Mouse (Mus musculus) A20 (cell line): Measurements from ENCODE around the gene Snx6.
"Not testable (repeated sequence)": the region's sequence is repeated elsewhere in the genome, so short reads cannot be mapped to it uniquely, and the experiment has no call there.

Source experiments
- DNase-seq: peaks from one replicate; pipeline ENCODE4 v3.0.0-alpha.2; 2011; ENCODE audit warnings: low read depth, low spot score

Gene Snx6

DNA sequence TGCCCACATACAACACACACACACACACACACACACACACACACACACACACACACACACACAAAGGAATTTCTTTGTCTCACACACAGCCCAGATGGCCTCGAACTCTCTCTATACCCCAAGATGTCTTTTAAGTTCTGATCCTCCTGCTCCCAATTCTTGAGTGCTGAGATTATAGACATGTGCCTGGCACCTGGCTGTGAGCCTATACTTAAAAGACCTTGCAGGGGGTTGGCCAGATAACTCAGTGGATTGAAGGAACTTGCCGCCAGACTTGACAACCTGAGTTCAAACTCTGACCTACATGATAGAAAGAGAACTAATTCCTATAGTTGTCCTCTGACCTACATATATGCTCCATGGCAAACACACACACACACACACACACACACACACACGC, 8.0 kb upstream of the Snx6 start:
- no peak for DNase-seq

DNA sequence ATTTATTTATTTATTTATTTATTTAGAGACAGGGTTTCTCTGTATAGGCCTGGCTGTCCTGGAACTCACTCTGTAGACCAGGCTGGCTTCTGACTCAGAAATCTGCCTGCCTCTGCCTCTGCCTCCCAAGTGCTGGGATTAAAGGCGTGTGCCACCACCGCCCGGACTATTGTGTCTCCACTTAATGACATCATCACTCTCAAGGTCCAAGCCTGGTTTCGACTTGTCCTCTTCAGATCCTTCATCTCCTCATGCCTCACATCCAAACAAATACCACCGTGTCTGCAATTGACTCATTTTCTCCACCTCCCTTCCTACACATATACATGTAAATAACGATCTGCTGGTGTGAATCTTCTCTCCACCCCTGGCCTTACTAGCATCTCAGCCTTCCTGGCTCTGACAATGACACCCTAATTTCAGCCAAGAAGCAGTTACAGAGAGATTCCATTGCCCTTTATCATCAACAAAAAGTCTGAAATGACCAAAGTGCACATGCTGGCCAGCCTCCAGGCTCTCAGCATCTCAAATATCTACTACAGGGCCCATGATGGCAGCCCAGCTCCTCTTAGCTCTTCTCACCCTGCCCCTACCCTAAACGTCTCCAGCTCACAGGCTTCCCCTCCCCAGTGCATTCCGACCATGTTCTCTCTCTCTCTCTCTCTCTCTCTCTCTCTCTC, 1.2 kb upstream of the Snx6 start:
- DNase-seq = no peak

DNA sequence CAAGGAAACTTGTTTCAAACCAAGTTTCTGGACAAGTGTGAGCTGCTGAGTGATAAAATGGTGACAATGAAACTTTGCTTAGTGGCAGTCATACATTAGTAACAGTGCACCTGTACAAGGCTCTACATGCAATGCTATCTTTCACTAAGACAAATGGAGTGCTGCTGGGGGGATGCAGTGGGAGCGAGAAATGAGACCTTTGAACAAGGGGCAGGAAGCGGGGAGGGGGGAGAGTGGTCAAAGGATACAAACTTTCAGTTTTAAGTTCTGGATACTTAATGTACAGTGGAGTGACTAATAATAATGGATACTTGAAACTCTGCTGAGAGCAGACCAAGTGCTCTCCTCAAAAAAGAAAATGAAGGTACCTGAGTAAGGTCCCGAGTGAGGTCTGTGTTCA, 1.1 kb downstream of the Snx6 start:
- DNase-seq = peak; percentile 59

DNA sequence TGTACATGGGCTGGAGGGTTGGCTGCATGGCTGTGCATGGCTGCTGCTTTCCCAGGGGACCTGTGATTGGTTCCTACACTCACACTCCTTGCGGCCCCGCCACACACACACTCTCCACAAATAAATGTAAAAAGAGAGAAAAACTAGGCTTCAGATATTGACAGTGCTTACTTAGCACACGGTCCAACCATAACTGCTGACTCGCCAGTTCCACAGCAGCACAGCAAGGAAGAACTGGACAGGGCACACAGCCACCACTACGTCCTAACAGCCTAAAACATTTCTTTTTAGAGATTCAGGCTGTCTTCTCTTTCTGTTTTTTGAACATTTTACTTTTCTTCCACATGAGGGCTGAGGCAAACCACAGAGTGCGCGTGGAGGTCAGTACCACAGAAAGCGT, 4.0 kb downstream of the Snx6 start:
- no peak for DNase-seq

DNA sequence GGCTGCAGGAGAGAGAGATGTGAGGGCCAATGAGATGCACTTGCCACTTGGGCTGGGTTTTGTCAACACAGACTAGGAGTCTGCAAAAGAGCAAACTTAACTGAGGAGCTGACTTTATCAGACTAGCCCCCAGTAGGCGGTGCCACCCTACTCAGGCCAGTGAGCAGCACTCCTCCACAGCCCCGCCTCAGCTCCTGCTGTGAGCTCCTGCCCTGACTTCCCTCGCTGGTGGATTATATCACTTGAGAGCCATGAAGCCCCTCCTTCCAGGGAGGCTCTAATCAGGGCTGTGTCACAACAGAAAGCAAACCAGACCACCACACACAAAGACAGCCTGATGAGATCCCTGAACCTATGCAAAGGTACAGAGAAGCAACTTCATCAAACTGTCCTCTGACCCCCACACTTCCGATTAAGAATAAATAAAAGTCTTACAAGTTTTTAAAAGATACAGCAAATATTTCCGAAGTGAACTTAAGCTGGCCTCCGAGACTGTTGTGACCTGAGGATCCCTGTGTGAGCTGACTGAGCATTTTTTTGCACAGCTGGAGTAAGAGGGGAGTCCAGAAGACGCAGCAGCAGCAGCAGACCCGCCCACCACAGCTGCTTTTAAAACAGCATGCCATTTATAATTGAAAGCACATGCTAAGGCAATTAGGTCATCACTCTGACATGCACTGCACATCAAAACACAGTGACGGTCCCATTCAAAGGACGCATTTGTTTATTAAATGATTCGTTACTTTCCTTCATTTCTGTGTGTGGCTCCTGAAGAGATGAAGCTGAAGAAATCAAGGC, 6.0 kb downstream of the Snx6 start:
- DNase-seq = no peak

DNA sequence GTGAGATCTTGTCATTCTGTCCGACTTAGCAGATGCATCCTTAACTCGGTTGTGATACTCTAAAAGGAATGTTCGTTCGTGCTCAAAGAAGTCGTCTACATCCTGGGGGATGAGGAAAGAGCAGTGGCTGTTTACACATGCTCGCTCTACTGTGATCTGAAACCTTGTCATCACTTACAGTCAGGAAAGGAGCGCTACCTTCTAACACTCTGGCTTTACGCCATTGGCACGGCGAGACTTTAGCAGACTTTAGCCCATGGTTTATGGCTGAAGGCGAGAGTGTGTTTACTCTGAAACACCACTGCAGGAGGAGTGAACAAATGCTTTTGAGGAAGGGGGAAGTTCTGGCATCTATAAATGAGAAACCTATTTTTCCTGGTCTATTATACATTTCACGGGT, 31.9 kb downstream of the Snx6 start:
- DNase-seq = no peak

DNA sequence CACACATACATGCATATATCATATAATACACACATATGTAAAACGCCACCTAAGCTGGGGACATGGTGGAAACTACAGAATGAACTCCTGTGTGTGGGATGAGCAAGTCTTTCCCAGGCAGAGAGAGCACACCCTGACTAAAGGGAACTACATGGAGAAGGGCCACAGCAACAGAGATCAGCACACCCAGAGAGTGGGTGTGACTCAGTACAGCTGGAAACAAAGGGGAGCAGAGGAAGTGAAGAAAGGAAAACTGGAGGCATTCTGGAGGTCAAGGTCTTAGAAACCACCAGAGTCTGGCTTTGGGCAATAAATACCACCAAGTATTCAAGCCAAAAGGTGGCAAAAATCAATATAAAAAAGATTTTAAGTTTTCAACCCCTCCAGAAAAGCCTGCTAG, 34.8 kb downstream of the Snx6 start:
- DNase-seq = no peak

DNA sequence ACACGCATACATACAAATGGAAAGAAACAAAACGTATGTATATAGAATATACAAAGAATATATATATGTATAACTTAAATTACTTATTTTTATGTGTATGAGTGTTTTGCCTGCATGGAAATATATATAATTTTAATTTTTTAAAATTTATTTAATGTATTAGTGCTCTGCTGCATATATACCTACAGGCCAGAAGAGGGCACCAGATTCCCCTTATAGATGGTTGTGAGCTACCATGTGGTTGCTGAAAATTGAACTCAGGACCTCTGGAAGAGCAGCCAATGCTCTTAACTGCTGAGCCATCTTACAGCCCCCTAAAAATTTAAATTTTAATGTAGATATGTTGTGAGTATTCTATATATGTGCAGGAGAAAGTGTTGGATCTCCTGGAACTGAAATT, 36.7 kb downstream of the Snx6 start:
- DNase-seq = peak; percentile 28

DNA sequence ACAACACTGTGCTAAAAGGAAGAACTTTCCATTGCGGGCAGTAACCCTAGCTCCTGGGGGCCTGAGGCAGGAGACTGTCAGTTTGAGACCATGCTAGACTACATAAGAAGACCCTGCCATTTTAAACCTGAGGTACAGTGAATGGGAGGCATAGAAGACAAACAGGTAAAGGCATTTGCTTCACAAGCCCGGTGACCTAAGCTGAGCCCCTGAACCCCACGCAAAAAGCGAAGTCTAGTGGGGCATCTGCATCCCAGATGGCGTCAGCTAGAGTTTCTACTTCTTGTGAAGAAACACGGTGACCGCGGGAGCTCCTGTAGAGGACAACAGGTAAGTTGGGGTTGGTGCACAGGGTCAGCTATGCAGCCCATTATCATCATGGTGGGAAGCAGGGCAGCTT, 46.9 kb downstream of the Snx6 start:
- DNase-seq = no peak

DNA sequence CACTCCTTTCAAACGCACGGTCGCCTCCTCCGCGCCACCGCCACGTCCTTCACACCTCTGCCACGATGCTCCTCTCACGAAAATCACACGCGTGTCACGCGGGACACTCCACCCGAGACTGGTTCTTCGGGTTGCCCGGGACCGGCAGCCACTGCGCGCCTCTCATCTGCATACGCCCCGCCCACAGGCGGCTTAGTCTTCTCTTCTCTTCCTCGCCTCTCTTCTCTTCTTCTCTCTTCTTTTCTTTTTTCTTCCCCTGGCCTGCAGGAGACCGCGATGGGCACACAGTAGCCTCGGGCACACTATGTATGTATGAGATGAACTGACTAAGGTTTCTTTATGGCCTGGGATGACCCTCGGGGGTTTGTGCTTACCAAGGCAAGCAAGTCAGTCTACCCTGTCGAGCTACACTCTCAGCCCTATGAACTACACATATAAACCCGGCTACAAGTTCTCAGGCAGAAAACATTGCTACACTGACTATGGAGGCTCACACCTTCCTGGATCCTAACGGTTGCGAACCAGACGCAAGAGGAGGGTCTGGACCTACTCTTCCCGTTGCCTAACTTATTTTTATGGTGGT, 56.8 kb downstream of the Snx6 start:
- DNase-seq = not testable (repeated sequence)

DNA sequence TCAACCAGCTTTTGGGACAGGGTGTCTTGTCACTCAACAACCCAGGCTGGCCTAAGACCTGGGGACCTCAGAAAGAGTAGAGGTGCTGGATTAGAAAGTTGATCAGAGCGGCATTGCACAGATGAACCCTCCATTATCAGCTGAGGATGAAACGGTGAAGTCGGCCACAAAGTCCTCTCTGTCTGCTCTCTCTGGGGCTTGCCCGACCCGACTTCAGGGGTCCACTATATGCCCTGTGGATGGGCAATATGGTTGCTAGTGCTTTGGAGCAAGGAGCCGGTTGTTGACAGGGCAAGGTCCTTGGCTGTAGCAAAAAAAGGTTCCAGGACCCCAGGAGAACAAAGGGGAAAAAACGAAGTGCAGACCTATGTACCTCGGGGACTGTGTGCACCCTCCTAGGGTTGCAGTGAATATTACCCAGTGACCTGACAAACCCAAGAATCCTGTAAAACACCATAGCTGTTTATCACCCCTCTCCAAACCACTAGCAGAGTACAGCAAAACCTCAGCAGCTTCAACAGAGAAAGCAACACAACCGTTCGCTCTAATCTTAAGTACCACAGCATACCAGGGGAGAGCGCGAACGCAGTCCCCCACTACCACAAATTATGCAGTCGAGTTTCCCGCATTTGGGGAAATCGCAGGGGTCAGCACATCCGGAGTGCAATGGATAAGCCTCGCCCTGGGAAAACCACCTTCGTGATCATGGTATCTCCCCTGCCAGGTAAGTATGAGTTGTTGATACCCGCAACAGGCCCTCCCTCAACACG, 57.4 kb downstream of the Snx6 start:
- not testable (repeated sequence) for DNase-seq

DNA sequence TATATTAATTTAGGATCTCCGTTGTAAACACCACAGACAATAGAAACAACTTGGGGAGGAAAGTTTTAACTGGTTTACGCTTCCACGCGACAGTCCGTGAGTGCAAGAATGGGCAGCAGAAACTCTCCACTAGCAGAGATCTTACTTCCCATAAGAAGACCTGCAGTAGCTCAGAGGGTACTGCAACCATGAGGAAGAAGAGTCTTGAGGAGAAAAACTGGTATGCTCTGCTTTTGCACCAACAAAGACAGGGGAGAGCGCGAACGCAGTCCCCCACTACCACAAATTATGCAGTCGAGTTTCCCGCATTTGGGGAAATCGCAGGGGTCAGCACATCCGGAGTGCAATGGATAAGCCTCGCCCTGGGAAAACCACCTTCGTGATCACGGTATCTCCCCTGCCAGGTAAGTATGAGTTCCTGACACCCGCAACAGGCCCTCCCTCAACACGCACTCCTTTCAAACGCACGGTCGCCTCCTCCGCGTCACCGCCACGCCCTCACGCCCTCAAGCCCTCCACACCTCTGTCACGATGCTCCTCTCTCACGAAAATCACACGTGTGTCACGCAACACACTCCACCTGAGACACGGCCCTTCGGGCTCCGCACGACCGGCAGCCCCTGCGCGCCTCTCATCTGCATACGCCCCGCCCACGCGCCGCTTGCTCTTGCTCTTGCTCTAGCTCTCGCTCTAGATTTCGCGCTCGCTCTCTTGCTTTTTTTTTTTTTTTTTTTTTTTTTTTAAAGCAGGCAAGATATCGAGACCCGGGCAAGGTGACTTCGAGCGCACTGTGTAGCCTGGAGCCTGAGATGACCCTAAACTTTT, 61.0 kb downstream of the Snx6 start:
- DNase-seq = not testable (repeated sequence)

DNA sequence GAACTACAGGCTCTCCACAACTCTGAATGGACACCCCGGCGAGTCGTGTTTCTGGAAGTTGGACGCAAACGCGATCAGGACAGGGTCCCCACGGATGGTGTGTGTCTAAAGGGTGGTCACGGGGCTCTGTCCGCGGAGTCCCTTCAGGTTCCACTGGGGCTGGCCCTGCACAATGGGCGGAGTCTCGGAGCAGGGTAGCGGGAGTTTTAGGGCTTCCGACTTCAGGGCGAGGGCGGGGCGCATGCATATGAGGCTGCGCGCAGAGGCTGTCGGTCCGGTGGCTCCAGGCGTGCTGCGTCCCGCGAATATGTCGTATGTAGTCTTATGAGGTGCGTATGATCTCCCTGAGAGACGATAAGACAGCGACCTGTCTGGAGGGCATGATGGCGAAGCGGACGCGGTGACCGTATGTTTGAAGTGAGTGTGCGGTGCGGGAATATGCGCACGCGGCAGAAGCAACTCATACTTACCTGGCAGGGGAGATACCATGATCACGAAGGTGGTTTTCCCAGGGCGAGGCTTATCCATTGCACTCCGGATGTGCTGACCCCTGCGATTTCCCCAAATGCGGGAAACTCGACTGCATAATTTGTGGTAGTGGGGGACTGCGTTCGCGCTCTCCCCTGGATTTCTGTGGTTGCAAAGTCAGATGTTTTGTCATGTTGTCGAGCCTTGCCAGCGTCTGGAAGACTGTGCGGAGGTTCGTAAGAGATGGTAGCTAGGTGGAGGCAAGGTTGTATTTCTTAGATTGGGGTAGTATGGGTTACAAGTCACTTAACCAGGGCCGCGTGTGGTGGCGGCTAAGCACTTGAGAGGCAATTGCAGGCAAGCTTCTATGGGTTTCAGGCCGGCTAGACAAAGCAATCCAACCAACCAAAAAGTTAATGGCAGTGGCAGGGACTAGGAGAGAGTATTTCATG, 66.1 kb downstream of the Snx6 start:
- DNase-seq = not testable (repeated sequence)

DNA sequence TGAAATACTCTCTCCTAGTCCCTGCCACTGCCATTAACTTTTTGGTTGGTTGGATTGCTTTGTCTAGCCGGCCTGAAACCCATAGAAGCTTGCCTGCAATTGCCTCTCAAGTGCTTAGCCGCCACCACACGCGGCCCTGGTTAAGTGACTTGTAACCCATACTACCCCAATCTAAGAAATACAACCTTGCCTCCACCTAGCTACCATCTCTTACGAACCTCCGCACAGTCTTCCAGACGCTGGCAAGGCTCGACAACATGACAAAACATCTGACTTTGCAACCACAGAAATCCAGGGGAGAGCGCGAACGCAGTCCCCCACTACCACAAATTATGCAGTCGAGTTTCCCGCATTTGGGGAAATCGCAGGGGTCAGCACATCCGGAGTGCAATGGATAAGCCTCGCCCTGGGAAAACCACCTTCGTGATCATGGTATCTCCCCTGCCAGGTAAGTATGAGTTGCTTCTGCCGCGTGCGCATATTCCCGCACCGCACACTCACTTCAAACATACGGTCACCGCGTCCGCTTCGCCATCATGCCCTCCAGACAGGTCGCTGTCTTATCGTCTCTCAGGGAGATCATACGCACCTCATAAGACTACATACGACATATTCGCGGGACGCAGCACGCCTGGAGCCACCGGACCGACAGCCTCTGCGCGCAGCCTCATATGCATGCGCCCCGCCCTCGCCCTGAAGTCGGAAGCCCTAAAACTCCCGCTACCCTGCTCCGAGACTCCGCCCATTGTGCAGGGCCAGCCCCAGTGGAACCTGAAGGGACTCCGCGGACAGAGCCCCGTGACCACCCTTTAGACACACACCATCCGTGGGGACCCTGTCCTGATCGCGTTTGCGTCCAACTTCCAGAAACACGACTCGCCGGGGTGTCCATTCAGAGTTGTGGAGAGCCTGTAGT, 76.4 kb downstream of the Snx6 start:
- not testable (repeated sequence) for DNase-seq

DNA sequence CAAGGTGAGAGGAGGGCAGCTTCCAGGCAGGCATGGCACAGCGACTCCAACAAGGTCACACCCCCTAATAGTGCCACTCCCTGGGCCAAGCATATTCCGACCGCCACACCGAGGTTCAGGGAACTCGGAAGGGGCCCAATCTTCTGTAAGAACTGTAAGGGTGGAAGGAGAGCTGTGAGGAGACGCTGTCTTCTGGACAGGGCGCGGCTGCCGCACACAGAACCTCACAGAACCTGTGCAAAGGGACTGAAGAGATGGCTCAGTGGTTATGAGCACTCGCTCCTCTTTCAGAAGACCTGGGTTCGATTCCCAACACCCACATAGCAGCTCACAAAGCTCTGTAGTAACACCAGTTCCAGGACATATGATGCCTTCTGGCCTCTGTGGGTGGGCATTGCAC, 78.0 kb downstream of the Snx6 start:
- not testable (repeated sequence) for DNase-seq

DNA sequence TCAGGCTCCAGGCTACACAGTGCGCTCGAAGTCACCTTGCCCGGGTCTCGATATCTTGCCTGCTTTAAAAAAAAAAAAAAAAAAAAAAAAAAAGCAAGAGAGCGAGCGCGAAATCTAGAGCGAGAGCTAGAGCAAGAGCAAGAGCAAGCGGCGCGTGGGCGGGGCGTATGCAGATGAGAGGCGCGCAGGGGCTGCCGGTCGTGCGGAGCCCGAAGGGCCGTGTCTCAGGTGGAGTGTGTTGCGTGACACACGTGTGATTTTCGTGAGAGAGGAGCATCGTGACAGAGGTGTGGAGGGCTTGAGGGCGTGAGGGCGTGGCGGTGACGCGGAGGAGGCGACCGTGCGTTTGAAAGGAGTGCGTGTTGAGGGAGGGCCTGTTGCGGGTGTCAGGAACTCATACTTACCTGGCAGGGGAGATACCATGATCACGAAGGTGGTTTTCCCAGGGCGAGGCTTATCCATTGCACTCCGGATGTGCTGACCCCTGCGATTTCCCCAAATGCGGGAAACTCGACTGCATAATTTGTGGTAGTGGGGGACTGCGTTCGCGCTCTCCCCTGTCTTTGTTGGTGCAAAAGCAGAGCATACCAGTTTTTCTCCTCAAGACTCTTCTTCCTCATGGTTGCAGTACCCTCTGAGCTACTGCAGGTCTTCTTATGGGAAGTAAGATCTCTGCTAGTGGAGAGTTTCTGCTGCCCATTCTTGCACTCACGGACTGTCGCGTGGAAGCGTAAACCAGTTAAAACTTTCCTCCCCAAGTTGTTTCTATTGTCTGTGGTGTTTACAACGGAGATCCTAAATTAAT, 81.5 kb downstream of the Snx6 start:
- not testable (repeated sequence) for DNase-seq

DNA sequence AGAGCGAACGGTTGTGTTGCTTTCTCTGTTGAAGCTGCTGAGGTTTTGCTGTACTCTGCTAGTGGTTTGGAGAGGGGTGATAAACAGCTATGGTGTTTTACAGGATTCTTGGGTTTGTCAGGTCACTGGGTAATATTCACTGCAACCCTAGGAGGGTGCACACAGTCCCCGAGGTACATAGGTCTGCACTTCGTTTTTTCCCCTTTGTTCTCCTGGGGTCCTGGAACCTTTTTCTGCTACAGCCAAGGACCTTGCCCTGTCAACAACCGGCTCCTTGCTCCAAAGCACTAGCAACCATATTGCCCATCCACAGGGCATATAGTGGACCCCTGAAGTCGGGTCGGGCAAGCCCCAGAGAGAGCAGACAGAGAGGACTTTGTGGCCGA, 85.0 kb downstream of the Snx6 start:
- not testable (repeated sequence) for DNase-seq
